Mouse (Mus musculus) right cerebral cortex, postnatal 36 days (tissue): Measurements from ENCODE around the gene Glt8d1.
A peak's percentile ranks its signal among the peaks of the same experiment; 100 is the strongest.

Experiments used
- DNase-seq, 2 experiments: peaks; one replicate each; pipeline ENCODE4 v3.0.0; 2022; ENCODE audit warnings: low spot score in 2 of 2, mixed read lengths in 1 of 2

Gene Glt8d1

GRCm38 (mm10) chr14:31001307-31002205 is at the start of gene Glt8d1, which contains the start of gene Spcs1:
Gene Glt8d1, plus strand, starts transcription at chr14:31001400.
Gene Spcs1, minus strand, starts transcription at chr14:31001672.
- DNase-seq: peak; percentile 82 to 84

- no peak for DNase-seq
Observed at GRCm38 (mm10) chr14:30958517-30958916, 42.7 kb upstream of the Glt8d1 start.

- no peak for DNase-seq
Observed at GRCm38 (mm10) chr14:30959031-30959430, 42.2 kb upstream of the Glt8d1 start.

- DNase-seq: no peak
Observed at GRCm38 (mm10) chr14:30960366-30960765, 40.8 kb upstream of the Glt8d1 start.

GRCm38 (mm10) chr14:30974204-30974603 is 27.0 kb upstream of the Glt8d1 start:
- peak; percentile 64 to 76 for DNase-seq

- no peak for DNase-seq
Observed at GRCm38 (mm10) chr14:30976222-30976621, 25.0 kb upstream of the Glt8d1 start.

GRCm38 (mm10) chr14:30996417-30996816 is 4.8 kb upstream of the Glt8d1 start:
- no peak for DNase-seq

- no peak for DNase-seq
Observed at GRCm38 (mm10) chr14:31000356-31000755, 844 bp upstream of the Glt8d1 start.

GRCm38 (mm10) chr14:31000816-31001306 is 339 bp upstream of the Glt8d1 start:
- DNase-seq: no peak

GRCm38 (mm10) chr14:31004527-31004926 is 3.3 kb downstream of the Glt8d1 start:
- no peak for DNase-seq

- DNase-seq: no peak
Observed at GRCm38 (mm10) chr14:31006779-31007178, 5.6 kb downstream of the Glt8d1 start.

- no peak for DNase-seq
Observed at GRCm38 (mm10) chr14:31011588-31011987, 10.4 kb downstream of the Glt8d1 start.

- no peak for DNase-seq
Observed at GRCm38 (mm10) chr14:31013928-31014327, 12.7 kb downstream of the Glt8d1 start.

GRCm38 (mm10) chr14:31016063-31016462 is 14.9 kb downstream of the Glt8d1 start:
- DNase-seq: no peak

- no peak for DNase-seq
Observed at GRCm38 (mm10) chr14:31017854-31018253, 16.7 kb downstream of the Glt8d1 start.

GRCm38 (mm10) chr14:31018860-31019291 is 17.7 kb downstream of the Glt8d1 start, which contains the start of the genes Pbrm1 and Gnl3:
Gene Pbrm1, plus strand, starts transcription at chr14:31019138.
Gene Gnl3, minus strand, starts transcription at chr14:31019152.
- peak; percentile 96 to 97 for DNase-seq

GRCm38 (mm10) chr14:31019331-31020205 is 18.4 kb downstream of the Glt8d1 start:
- peak in 1 of 2 experiments; percentile 21 for DNase-seq

- no peak for DNase-seq
Observed at GRCm38 (mm10) chr14:31022579-31022978, 21.4 kb downstream of the Glt8d1 start.

- DNase-seq: no peak
Observed at GRCm38 (mm10) chr14:31025785-31026184, 24.6 kb downstream of the Glt8d1 start.

- DNase-seq: no peak
Observed at GRCm38 (mm10) chr14:31045296-31045695, 44.1 kb downstream of the Glt8d1 start.

GRCm38 (mm10) chr14:31045817-31046216 is 44.6 kb downstream of the Glt8d1 start:
- DNase-seq: no peak
